Mouse (Mus musculus) bone marrow macrophage, adult 2 months (primary cell): ENCODE results near the gene Pigv.

Experiments
- CTCF ChIP-seq: IDR thresholded peaks from 2 replicates; pipeline ENCODE4 v1.5.1; 2012; ENCODE audit warnings: low read depth, mild to moderate bottlenecking, low read length, moderate library complexity
- POLR2A ChIP-seq: IDR thresholded peaks from 2 replicates; pipeline ENCODE4 v1.6.1; 2012; ENCODE audit warnings: mild to moderate bottlenecking, low read depth, low read length, borderline replicate concordance

GRCm38 (mm10) chr4:133658729-133659128 lies 13.7 kb downstream of the Pigv start:
- TF ChIP-seq POLR2A (no peak), CTCF (no peak)
